Mouse (Mus musculus) bone marrow, adult 2 months (tissue): ENCODE data around the gene Myo1b.

ENCODE experiments used
- CTCF ChIP-seq: fragments of 200-500 bp; IDR thresholded peaks from 2 replicates; pipeline ENCODE4 v1.5.1; 2011; ENCODE audit warnings: low read length, control low read depth; ENCODE audit not compliant: control insufficient read depth, insufficient read depth
- POLR2A ChIP-seq: fragments of 200-500 bp; IDR thresholded peaks from 2 replicates; pipeline ENCODE4 v1.6.1; 2011; ENCODE audit warnings: low read depth, mild to moderate bottlenecking, control low read depth, low read length, borderline replicate concordance; ENCODE audit not compliant: control insufficient read depth

- TF ChIP-seq CTCF (no peak), POLR2A (no peak)
Observed at GRCm38 (mm10) chr1:51829353-51829752, 86.5 kb downstream of the Myo1b start.
